Mouse (Mus musculus) ES-E14 (cell line): ENCODE data around the gene Actr2. TPM values are rescaled to one million over a fixed set of nuclear protein-coding genes. Genes with fewer than 3 reads are reported as not detected.
A peak's percentile ranks its signal among the peaks of the same experiment; 100 is the strongest.

Source experiments
- DNase-seq: peaks from one replicate; pipeline ENCODE4 v3.0.0-alpha.2; 2013; ENCODE audit warnings: low read depth, low spot score
- H3K27ac ChIP-seq: 2 replicates; pipeline ENCODE4 v1.5.1; 2012; ENCODE audit warnings: low read depth, mild to moderate bottlenecking, low read length, moderate library complexity, mixed read lengths; ENCODE audit not compliant: poor library complexity, insufficient read depth, severe bottlenecking
- H3K36me3 ChIP-seq: 2 replicates; pipeline ENCODE4 v1.6.1; 2012; ENCODE audit warnings: mild to moderate bottlenecking, low read length, moderate library complexity, mixed read lengths; ENCODE audit not compliant: control insufficient read depth, poor library complexity, insufficient read depth, severe bottlenecking
- H3K4me1 ChIP-seq, 2 experiments: fragments of 150-350 bp in 1 of 2; sonication (generic) in 1 of 2; 2 replicates each; pipeline ENCODE4 v1.6.1; 2012; ENCODE audit warnings: low read length in 2 of 2, mild to moderate bottlenecking in 1 of 2, mixed read lengths in 1 of 2; ENCODE audit not compliant: control insufficient read depth in 2 of 2, insufficient read depth in 2 of 2, poor library complexity in 1 of 2
- H3K4me3 ChIP-seq, 2 experiments: fragments of 150-350 bp in 1 of 2; sonication (generic) in 1 of 2; 2 replicates each; pipeline ENCODE4 v1.5.1; 2012; ENCODE audit warnings: low read length in 2 of 2, low read depth in 1 of 2, mild to moderate bottlenecking in 1 of 2, mixed read lengths in 1 of 2; ENCODE audit not compliant: insufficient read depth in 1 of 2, poor library complexity in 1 of 2, severe bottlenecking in 1 of 2
- H3K9ac ChIP-seq: 2 replicates; pipeline ENCODE4 v1.6.1; 2012; ENCODE audit warnings: low read depth, mild to moderate bottlenecking, low read length, mixed read lengths; ENCODE audit not compliant: poor library complexity, insufficient read depth, severe bottlenecking
- H3K9me3 ChIP-seq: fragments of 150-350 bp; sonication (generic); 2 replicates; pipeline ENCODE4 v1.6.1; 2012; ENCODE audit warnings: low read depth, mild to moderate bottlenecking, low read length; ENCODE audit not compliant: control insufficient read depth, insufficient read depth
- CHD2 ChIP-seq: IDR thresholded peaks from 2 replicates; pipeline ENCODE4 v1.6.1; 2014; ENCODE audit warnings: mild to moderate bottlenecking, low read depth, low read length, inconsistent platforms
- HCFC1 ChIP-seq: IDR thresholded peaks from 2 replicates; pipeline ENCODE4 v1.6.1; 2012; ENCODE audit warnings: low read length, inconsistent platforms, borderline replicate concordance; ENCODE audit not compliant: insufficient read depth
- MAFK ChIP-seq: IDR thresholded peaks from 2 replicates; pipeline ENCODE4 v1.6.1; 2014; ENCODE audit warnings: mild to moderate bottlenecking, low read depth, low read length, inconsistent platforms; ENCODE audit not compliant: insufficient read depth
- ZC3H11A ChIP-seq: IDR thresholded peaks from 2 replicates; pipeline ENCODE4 v1.6.1; 2012; ENCODE audit warnings: low read depth, mild to moderate bottlenecking, inconsistent platforms, low read length, borderline replicate concordance
- ZNF384 ChIP-seq: IDR thresholded peaks from 2 replicates; pipeline ENCODE4 v1.6.1; 2012; ENCODE audit warnings: low read depth, low read length, inconsistent platforms
- in situ Hi-C, 2 experiments: fragments of 600-800 bp; cut with MboI; formaldehyde crosslinking; loops; one replicate each; pipeline ENCODE4 v1.15.1; 2025; ENCODE audit warnings: low sequenced_read_pairs in 2 of 2, inconsistent platforms in 1 of 2; ENCODE audit not compliant: unreplicated experiment in 2 of 2
- total RNA-seq: library from RNA; depleted of rRNA; stranded (reverse); fragments of 300-350 nt; gene quantifications from 2 replicates; pipeline ENCODE4 v1.2.3, GENCODE M21; 2012

Gene Actr2
- total RNA-seq, 1 experiment: 107 TPM

DNA sequence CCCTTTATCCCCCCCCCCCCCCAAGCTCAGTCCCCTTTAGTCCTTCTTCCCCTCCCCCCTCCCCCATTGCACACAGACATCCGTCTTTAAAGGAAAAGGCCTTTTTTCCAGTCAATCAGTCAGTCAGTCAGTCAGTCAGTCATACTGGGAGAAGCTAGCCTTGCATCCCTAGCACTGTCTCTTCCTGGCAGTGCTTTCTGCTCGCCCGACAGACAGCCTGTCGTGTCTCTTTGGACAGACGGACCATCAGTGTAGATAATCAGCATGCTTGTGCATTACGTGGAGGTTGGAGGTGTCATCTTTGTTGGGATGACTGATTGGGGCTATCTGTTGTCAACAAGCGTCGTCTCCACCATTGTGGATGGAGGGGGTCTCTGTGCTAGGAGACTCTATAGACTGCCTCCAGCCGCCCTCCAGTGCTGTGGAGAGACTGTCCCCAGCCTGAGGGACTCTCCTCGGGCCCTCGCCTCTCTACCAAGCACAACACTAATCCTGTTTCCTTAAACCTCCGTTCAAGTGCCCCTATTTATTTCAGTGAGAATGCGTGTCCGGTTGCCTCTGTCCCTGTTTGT is 89.7 kb downstream of the Actr2 start:
- no peak overlapping the region for H3K27ac ChIP-seq
- H3K9me3 ChIP-seq: peaks cover 41% of the 10 kb centered on the region
- no peak for DNase-seq
- peaks cover 0 to 8% of the 10 kb centered on the region in 2 experiments; a peak in 2 of 4 replicates for H3K4me1 ChIP-seq
- no peak overlapping the region for H3K4me3 ChIP-seq
- in situ Hi-C loops: no loop called here
- no peak for TF ChIP-seq ZNF384
- no peak overlapping the region for H3K9ac ChIP-seq
- peaks cover 73% of the 10 kb centered on the region for H3K36me3 ChIP-seq

DNA sequence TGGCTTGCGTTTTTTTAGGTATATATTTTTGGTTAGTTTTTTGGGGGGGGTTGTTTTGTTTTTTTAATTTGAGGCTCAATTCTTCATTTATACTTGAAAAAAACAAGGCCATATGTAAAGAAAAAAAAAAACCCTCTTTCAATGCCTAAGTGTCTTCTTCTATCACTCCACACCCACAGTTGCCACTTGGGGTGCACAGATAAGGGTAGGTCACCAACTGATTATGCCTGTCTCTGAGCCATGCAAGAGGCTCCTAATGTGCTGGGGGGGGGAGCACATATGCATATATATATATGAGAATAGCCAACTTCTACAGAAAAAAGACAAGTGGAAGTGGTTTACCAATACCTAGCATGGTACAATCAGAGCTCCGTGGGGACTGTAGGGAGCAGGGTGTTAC is 90.3 kb downstream of the Actr2 start:
- TF ChIP-seq MAFK (no peak), ZNF384 (no peak), HCFC1 (no peak), ZC3H11A (no peak), CHD2 (no peak)
- in situ Hi-C loops: no loop called here
- H3K36me3 ChIP-seq: peaks cover 77% of the 10 kb centered on the region
- peaks cover 41% of the 10 kb centered on the region for H3K9me3 ChIP-seq
- no peak for DNase-seq
- no peak overlapping the region for H3K27ac ChIP-seq
- H3K9ac ChIP-seq: no peak overlapping the region
- H3K4me3 ChIP-seq: no peak overlapping the region
- peaks cover 0 to 5% of the 10 kb centered on the region in 2 experiments; a peak in 2 of 4 replicates for H3K4me1 ChIP-seq

- TF ChIP-seq ZC3H11A (no peak), HCFC1 (no peak), MAFK (no peak)
- Histone ChIP-seq H3K9ac (no peak overlapping the region), H3K27ac (no peak overlapping the region), H3K9me3 (peaks cover 41% of the 10 kb centered on the region), H3K36me3 (peaks cover 75% of the 10 kb centered on the region), H3K4me3 (no peak overlapping the region), H3K4me1 (no peaks in the 10 kb centered on the region)
- in situ Hi-C loops: no loop called here
- no peak for DNase-seq
Measured at GRCm38 (mm10) chr11:20020720-20021119, 92.0 kb downstream of the Actr2 start.

DNA sequence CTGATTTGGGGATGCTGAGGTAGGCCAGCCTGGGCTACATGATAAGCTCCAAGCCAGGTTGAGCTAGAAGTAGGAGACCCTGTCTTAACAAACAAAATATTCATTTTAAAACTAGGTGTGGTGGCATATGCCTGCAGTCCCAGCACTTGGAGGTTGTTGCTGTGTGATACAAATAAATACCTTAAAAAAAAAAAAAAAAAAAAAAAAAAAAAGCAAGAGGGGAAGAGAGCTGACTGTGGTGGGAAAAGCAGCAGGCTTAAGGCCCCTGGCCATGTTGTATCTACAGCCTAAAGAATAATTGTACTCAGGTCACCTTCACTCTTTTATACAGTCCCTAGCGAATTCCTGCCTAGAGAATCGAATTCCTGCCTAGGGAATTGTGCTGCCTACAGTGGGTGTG is 93.8 kb downstream of the Actr2 start:
- Histone ChIP-seq H3K4me3 (no peak overlapping the region), H3K9ac (no peak overlapping the region), H3K36me3 (peaks cover 68% of the 10 kb centered on the region), H3K27ac (no peak overlapping the region), H3K4me1 (no peaks in the 10 kb centered on the region), H3K9me3 (peaks cover 36% of the 10 kb centered on the region)
- in situ Hi-C loops: no loop called here
- DNase-seq: no peak
- TF ChIP-seq ZC3H11A: no peak
- TF ChIP-seq HCFC1: no peak
- no peak for TF ChIP-seq CHD2
- peak; percentile 89 for TF ChIP-seq ZNF384
- no peak for TF ChIP-seq MAFK

DNA sequence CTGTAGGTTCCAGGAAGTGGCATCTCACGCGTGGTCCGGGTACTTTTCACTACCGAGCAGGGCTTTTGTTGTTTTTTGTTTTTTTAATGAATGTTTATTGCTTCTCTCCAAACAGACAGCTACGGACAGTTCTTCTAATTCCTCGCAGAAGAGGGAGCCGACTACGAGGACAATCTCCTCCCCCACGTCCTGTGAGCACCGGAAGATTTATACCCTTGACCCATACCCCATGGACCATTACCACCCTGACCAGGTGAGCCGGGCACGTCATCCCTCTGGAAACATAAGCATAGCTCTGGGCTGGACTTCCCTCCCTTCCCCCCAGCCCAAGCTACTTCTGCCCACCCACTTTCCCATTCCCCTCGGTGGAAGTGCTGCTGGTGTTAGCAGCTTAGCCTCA is 94.8 kb downstream of the Actr2 start:
- DNase-seq: no peak
- in situ Hi-C loops: no loop called here
- H3K27ac ChIP-seq: 0 out of 2 replicates have a peak overlapping the region, but pooled peaks have one; percentile 12
- H3K9me3 ChIP-seq: peaks cover 32% of the 10 kb centered on the region
- no peak for TF ChIP-seq ZNF384
- no peak for TF ChIP-seq MAFK
- no peak for TF ChIP-seq ZC3H11A
- no peak for TF ChIP-seq CHD2
- TF ChIP-seq HCFC1: no peak
- H3K36me3 ChIP-seq: peaks cover 65% of the 10 kb centered on the region
- H3K4me1 ChIP-seq: no peaks in the 10 kb centered on the region
- H3K9ac ChIP-seq: no peak overlapping the region
- no peak overlapping the region for H3K4me3 ChIP-seq
